Mouse (Mus musculus): ENCODE data around the gene Noxa1. TPM values are rescaled to one million over a fixed set of nuclear protein-coding genes. Genes with fewer than 3 reads are reported as not detected.

The Noxa1 gene
- polyA plus RNA-seq (2017; shearing (Covaris generic)): 1 to 10 TPM; 1.3 to 1.4 TPM

DNA sequence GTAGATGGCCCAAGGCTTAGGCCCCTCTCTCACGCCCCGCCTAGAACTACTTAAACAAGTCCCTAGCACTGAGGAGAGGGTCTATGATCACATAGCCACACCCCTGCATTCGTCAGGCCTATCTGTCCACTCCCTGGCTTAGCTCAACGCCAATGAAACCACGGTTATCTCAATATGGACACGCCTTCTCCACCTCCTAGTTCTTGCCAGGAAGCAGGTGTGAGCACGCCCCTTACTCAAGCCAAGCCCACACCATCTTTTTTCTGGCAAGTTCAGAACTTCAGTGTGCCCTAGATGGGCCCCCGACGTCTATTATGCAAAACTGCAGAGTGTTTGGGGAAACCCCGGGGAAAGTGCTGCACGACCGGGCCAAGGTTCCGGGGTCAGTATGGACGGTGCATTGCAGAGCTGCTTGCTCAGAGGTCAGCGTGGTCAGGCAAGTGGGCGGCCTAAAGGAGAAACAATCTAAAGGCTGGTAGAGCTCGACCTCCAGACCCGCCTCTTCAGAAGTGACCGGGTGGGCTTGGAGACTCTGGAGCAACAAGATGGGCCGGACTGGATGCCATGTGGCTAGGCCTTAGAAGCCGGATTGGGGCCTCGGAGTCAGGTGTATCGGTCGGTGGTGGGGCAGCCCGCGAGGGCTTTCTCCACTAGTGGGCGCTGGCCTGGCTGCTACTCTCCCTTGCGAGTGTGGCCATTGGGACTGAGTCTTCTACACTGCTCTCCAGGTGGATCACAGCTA lies at the start of gene Noxa1:
TSS of gene Noxa1 (minus strand) at position 41 of the 742 bp plus-strand sequence.

DNA sequence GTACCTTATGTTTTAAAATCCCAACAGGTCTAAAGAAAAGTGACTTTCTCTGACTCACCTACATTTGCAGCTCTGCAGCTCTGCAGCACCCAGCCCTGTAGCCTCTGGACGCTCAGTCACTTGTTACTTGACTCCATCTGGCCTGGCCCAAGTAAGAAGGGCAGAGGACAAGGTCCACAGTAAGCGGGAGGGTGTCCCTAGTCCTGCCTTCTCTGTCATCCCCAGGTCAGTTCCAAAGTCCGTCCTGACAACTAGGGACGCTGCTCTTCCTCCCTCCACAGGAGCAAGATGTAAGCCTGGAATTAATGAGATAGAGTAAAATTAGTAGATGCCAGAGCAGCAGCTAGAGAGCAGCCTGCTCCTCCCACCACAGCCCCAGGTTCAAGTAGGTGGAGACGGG lies 14.9 kb downstream of the Noxa1 start, which contains the start of gene Entpd8:
TSS of gene Entpd8 (plus strand) at position 229 of the 400 bp plus-strand sequence.

DNA sequence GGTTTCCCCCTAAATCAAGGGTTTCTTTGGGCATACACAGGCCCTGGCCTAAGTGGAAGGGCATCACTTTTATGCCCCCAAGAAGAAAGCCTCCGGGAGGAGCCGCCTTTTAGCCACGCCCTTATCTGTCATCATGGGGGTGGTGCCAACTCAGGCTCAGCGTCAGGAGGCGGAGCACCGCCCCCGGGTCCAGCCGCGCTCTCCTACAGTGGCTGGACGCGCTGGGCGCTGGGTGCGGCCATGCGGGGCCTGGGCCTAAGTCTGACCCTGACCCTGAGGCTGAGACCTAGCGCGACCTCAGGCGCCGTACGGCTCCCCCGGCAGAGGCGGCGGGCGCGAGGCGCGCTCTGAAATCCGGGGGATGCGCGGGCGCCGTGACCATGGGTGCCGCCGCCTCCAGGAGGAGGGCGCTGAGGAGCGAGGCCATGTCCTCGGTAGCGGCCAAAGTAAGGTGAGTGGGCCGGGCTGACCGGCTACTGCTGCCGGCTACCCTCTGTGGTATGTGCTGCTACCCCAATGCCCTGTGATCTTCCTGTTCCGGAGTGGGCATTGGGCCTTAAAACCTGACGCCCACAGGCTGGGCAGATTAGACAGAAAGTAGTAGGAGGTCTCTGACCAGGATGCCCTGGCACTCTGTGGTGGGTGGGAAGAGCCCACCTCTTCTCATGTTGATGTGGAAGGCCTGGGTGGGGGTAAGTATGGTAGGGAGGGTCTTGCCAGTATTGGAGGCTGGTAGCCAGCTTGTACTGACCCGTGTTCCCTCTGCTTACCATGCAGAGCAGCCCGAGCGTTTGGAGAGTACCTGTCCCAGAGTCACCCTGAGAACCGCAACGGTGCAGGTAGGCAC lies 40.5 kb downstream of the Noxa1 start, which contains the start of gene Nsmf:
TSS of gene Nsmf (plus strand) at position 135 of the 847 bp plus-strand sequence.

Other genes with a start within 250 kb of the Noxa1 start
- 10 to 100 TPM; 41.9 to 42.5 TPM for gene Ehmt1, start 175.5 kb downstream of the Noxa1 start, polyA plus RNA-seq (2017; shearing (Covaris generic))
- 100 to 1,000 TPM; 190 to 251 TPM for gene Arrdc1, start 159.9 kb downstream of the Noxa1 start, polyA plus RNA-seq (2017; shearing (Covaris generic))
- gene Zmynd19, start 145.4 kb downstream of the Noxa1 start, polyA plus RNA-seq (2017; shearing (Covaris generic)): 10 to 100 TPM; 19.8 to 33.2 TPM
- 10 to 100 TPM; 23.9 to 30.5 TPM for gene Dph7, start 132.7 kb downstream of the Noxa1 start, polyA plus RNA-seq (2017; shearing (Covaris generic))
- gene Mrpl41, start 120.1 kb downstream of the Noxa1 start, polyA plus RNA-seq (2017; shearing (Covaris generic)): 100 to 1,000 TPM in 1 of 2 experiments, 10 to 100 TPM in 1; 80.0 to 119 TPM
- gene Pnpla7, start 119.1 kb downstream of the Noxa1 start, polyA plus RNA-seq (2017; shearing (Covaris generic)): 10 to 100 TPM; 59.0 to 76.4 TPM
- 10 to 100 TPM; 31.8 to 38.7 TPM for gene Nsmf, start 40.8 kb downstream of the Noxa1 start, polyA plus RNA-seq (2017; shearing (Covaris generic))
- not detected for gene Entpd8, start 14.8 kb downstream of the Noxa1 start, polyA plus RNA-seq (2017; shearing (Covaris generic))
- 1 to 10 TPM; 3.6 to 4.7 TPM for gene Nrarp, start 85.6 kb upstream of the Noxa1 start, polyA plus RNA-seq (2017; shearing (Covaris generic))
- 100 to 1,000 TPM in 1 of 2 experiments, 10 to 100 TPM in 1; 82.2 to 121 TPM for gene Tor4a, start 101.7 kb upstream of the Noxa1 start, polyA plus RNA-seq (2017; shearing (Covaris generic))
- gene Nelfb, start 116.3 kb upstream of the Noxa1 start, polyA plus RNA-seq (2017; shearing (Covaris generic)): 100 to 1,000 TPM; 104 to 121 TPM
- gene Stpg3, start 119.5 kb upstream of the Noxa1 start, polyA plus RNA-seq (2017; shearing (Covaris generic)): not detected
- gene Fam166a, start 123.6 kb upstream of the Noxa1 start, polyA plus RNA-seq (2017; shearing (Covaris generic)): under 1 TPM in 1 of 2 experiments, not detected in 1; 0.44 TPM
- gene Tubb4b, start 129.6 kb upstream of the Noxa1 start, polyA plus RNA-seq (2017; shearing (Covaris generic)): 100 to 1,000 TPM; 153 to 167 TPM
- under 1 TPM in 1 of 2 experiments, not detected in 1; 0.07 TPM for gene Slc34a3, start 139.2 kb upstream of the Noxa1 start, polyA plus RNA-seq (2017; shearing (Covaris generic))
- under 1 TPM in 1 of 2 experiments, not detected in 1; 0.14 TPM for gene Rnf224, start 141.6 kb upstream of the Noxa1 start, polyA plus RNA-seq (2017; shearing (Covaris generic))
- gene Rnf208, start 147.1 kb upstream of the Noxa1 start, polyA plus RNA-seq (2017; shearing (Covaris generic)): 1 to 10 TPM; 1.2 to 4.3 TPM
- gene Cysrt1, start 147.3 kb upstream of the Noxa1 start, polyA plus RNA-seq (2017; shearing (Covaris generic)): not detected
- gene AL732309.1, start 151.7 kb upstream of the Noxa1 start, polyA plus RNA-seq (2017; shearing (Covaris generic)): 1 to 10 TPM; 2.1 to 9.4 TPM
- 10 to 100 TPM; 31.0 to 41.1 TPM for gene Tmem203, start 160.3 kb upstream of the Noxa1 start, polyA plus RNA-seq (2017; shearing (Covaris generic))
- 10 to 100 TPM; 10.9 to 12.4 TPM for gene Tprn, start 167.5 kb upstream of the Noxa1 start, polyA plus RNA-seq (2017; shearing (Covaris generic))
- 100 to 1,000 TPM; 140 TPM for gene Ssna1, start 177.3 kb upstream of the Noxa1 start, polyA plus RNA-seq (2017; shearing (Covaris generic))
- 10 to 100 TPM; 78.1 to 84.1 TPM for gene Anapc2, start 177.3 kb upstream of the Noxa1 start, polyA plus RNA-seq (2017; shearing (Covaris generic))
- not detected for gene Tmem210, start 193.0 kb upstream of the Noxa1 start, polyA plus RNA-seq (2017; shearing (Covaris generic))
- not detected for gene Lrrc26, start 194.8 kb upstream of the Noxa1 start, polyA plus RNA-seq (2017; shearing (Covaris generic))
- under 1 TPM; 0.10 to 0.39 TPM for gene Grin1, start 224.0 kb upstream of the Noxa1 start, polyA plus RNA-seq (2017; shearing (Covaris generic))
- 10 to 100 TPM; 17.2 to 17.6 TPM for gene Man1b1, start 237.2 kb upstream of the Noxa1 start, polyA plus RNA-seq (2017; shearing (Covaris generic))

All from activated CD4-positive, CD25-positive, alpha-beta regulatory T cell (primary cell).